Mouse (Mus musculus) neural tube, embryonic 13.5 days (tissue): ENCODE measurements around the gene Grin2a. TPM values are rescaled to one million over a fixed set of nuclear protein-coding genes. Genes with fewer than 3 reads are reported as not detected.

Source experiments
- ATAC-seq: fragments of 200-750 bp; cut with Nextera tagmentation; 2 replicates; pipeline ENCODE4 v1.8.0; 2017; ENCODE audit warnings: low read depth, mild to moderate bottlenecking, moderate TSS enrichment, moderate library complexity
- H3K27ac ChIP-seq: fragments of 300-500 bp; sonication (generic); replicated peaks from 2 replicates; pipeline ENCODE4 v1.5.1; 2015; ENCODE audit warnings: moderate library complexity, mild to moderate bottlenecking, inconsistent platforms
- H3K27me3 ChIP-seq: fragments of 300-500 bp; sonication (generic); 2 replicates; pipeline ENCODE4 v1.6.1; 2015; ENCODE audit warnings: mild to moderate bottlenecking, inconsistent platforms
- H3K36me3 ChIP-seq: fragments of 300-500 bp; sonication (generic); 2 replicates; pipeline ENCODE4 v1.6.1; 2015; ENCODE audit warnings: mild to moderate bottlenecking, inconsistent platforms
- H3K4me1 ChIP-seq: fragments of 300-500 bp; sonication (generic); replicated peaks from 2 replicates; pipeline ENCODE4 v1.6.1; 2015; ENCODE audit warnings: inconsistent platforms
- H3K4me2 ChIP-seq: fragments of 300-500 bp; sonication (generic); 2 replicates; pipeline ENCODE4 v1.6.1; 2015; ENCODE audit warnings: inconsistent platforms, mild to moderate bottlenecking, moderate library complexity
- H3K4me3 ChIP-seq: fragments of 300-500 bp; sonication (generic); 2 replicates; pipeline ENCODE4 v1.5.1; 2015; ENCODE audit warnings: mild to moderate bottlenecking, inconsistent platforms
- H3K9ac ChIP-seq: fragments of 300-500 bp; sonication (generic); 2 replicates; pipeline ENCODE4 v1.6.1; 2015; ENCODE audit warnings: moderate library complexity, mild to moderate bottlenecking, inconsistent platforms
- H3K9me3 ChIP-seq: fragments of 300-500 bp; sonication (generic); 2 replicates; pipeline ENCODE4 v1.6.1; 2016; ENCODE audit warnings: inconsistent platforms
- whole genome bisulfite sequencing: fragments of 180-500 bp; shearing (Covaris S2); methylation state at CpG from one replicate; pipeline ENCODE4 v1.1.7; 2015; 5-methylcytosine and 5-hydroxymethylcytosine counted together
- polyA plus RNA-seq: library from polyadenylated mRNA; unstranded; fragments of >200 nt; fragmentation: Nextera tagmentation; extraction: Ambion mirVana; gene quantifications from 2 replicates; pipeline ENCODE4 v1.2.1, GENCODE M21; 2015

The Grin2a gene
- polyA plus RNA-seq, 1 experiment from 2014 or later: 5.2 TPM

GRCm38 (mm10) chr16:9995814-9996210 is 452 bp upstream of the Grin2a start:
- Histone ChIP-seq H3K4me3 (peak overlapping the region; percentile 55), H3K9ac (peak overlapping the region; percentile 74), H3K4me1 (peaks cover 40% of the 10 kb centered on the region), H3K4me2 (peak overlapping the region; percentile 85), H3K27me3 (peaks cover 63% of the 10 kb centered on the region), H3K27ac (peak overlapping the region; percentile 76), H3K36me3 (no peaks in the 10 kb centered on the region), H3K9me3 (no peaks in the 10 kb centered on the region)
- ATAC-seq: no peak
- 27% methylated on average over 13 of the region's 13 CpGs for WGBS

GRCm38 (mm10) chr16:9994041-9994950 is 1.1 kb downstream of the Grin2a start:
- Histone ChIP-seq H3K4me1 (peaks cover 40% of the 10 kb centered on the region), H3K36me3 (no peaks in the 10 kb centered on the region), H3K4me2 (peak overlapping the region; percentile 85), H3K9ac (peak overlapping the region; percentile 74), H3K9me3 (no peaks in the 10 kb centered on the region), H3K27me3 (peaks cover 66% of the 10 kb centered on the region), H3K4me3 (peak overlapping the region; percentile 55), H3K27ac (peak overlapping the region; percentile 76)
- peak; percentile 60 for ATAC-seq
- under 1% methylated on average over 47 of the region's 51 CpGs for WGBS

DNA sequence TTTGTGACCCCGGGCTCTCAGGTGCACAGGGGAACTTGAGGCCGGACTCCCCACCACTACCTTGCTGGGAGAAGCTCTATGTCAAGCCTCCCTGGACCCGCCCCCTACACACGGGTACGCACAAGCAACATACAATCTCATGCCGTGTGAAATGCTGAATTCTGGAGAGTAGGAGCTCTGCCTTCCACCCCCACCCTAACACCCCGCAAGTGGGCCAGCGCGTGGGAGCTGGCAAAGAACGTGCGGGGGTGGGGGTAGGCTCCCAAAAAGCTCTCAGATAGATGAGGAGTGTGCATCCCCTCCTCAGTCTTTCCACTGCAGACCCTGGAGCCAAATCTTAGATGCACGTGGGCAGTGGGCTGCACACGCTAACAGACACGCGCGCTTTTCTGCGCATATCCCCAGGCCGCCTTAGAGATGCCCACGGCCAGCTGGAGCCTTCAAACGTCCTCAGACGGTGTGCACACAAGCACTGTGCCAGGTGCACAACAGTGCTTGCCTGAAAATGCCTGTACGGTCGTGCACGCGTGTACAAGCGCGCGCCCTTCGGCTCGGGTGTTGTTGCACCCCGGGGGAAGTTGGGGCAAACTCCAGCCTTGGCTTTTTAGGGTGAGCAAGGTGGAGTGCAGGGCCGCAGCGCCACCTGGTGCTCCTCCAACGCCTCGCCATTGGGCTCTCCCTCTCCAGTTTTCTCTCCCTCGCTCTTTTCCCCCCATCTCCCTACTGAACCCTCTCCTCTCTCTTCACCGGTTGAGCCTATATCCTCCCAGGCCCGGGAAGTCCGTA is 1.9 kb downstream of the Grin2a start:
- WGBS: 2% methylated on average over 39 of the region's 39 CpGs
- peaks cover 66% of the 10 kb centered on the region for H3K27me3 ChIP-seq
- no peaks in the 10 kb centered on the region for H3K9me3 ChIP-seq
- H3K4me1 ChIP-seq: peaks cover 40% of the 10 kb centered on the region
- no peaks in the 10 kb centered on the region for H3K36me3 ChIP-seq
- peak; percentile 70 for ATAC-seq
- H3K9ac ChIP-seq: peak overlapping the region; percentile 74
- peak overlapping the region; percentile 55 for H3K4me3 ChIP-seq
- H3K27ac ChIP-seq: peak overlapping the region; percentile 76; the same call in 1 of the 2 replicates
- H3K4me2 ChIP-seq: peak overlapping the region; percentile 85

DNA sequence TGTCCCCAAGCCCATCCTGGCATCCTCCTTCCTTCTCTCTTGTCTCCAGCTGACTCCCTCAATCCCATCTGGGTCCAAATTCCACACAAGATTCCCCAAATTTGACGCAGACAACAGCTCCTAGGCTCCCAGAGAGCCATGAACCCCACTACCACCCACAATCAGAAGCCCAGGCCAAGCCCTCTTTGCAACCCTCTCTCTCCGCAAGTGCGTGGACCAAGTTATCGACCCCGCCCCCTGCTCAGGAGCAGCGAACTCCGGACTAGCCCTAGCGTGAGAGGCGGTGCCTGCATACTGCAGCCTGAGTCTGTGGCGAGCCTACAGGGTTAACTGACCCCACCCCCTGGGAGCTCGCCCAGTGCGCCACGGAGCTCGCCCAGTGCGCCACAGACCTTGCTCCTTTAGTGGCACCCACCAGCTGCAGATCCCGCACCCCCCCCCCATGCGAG is 2.6 kb downstream of the Grin2a start:
- Histone ChIP-seq H3K9ac (peak overlapping the region; percentile 63), H3K9me3 (no peaks in the 10 kb centered on the region), H3K4me2 (peak overlapping the region; percentile 85), H3K4me1 (peaks cover 40% of the 10 kb centered on the region), H3K27ac (no peak overlapping the region), H3K36me3 (no peaks in the 10 kb centered on the region), H3K4me3 (peak overlapping the region; percentile 55), H3K27me3 (peaks cover 66% of the 10 kb centered on the region)
- under 1% methylated on average over 17 of the region's 17 CpGs for WGBS
- peak; percentile 7; the same call in 1 of the 2 replicates for ATAC-seq

DNA sequence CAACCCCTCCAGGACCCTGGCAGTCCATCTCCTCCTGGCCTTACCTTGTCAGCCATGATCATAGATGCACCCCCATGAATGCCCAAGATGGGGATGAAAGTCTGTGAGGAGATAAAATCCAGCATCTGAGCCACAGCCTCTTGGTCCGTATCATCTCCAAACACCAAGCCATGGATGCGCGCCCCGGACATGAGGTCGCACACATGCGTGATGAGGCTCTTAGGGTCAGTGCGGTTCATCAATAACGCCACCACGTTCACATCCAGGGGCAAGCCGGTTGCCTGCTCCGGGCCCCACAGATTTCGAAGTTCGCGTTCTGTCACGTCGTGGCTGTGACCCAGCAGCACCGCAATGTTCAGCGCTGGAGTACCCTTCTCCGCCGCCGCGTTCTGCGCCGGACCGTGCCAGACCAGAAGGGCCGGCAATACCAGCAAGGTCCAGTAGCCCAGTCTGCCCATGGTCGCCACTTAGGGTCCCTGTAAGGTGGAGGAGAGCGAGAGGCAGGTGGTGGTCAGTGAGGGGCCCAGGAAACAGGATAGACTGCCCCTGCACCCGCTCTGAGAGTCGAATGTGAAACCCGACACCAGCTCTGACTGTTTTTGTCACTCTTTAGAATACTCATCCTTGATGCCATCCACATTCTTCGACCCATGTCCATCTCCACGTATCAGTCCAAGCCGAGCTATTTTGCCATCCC is 3.1 kb downstream of the Grin2a start:
- no peaks in the 10 kb centered on the region for H3K36me3 ChIP-seq
- no peaks in the 10 kb centered on the region for H3K9me3 ChIP-seq
- ATAC-seq: no peak
- H3K27me3 ChIP-seq: peaks cover 65% of the 10 kb centered on the region
- peak overlapping the region; percentile 55 for H3K4me3 ChIP-seq
- WGBS: 16% methylated on average over 34 of the region's 34 CpGs
- H3K4me2 ChIP-seq: peak overlapping the region; percentile 85
- peaks cover 40% of the 10 kb centered on the region for H3K4me1 ChIP-seq
- H3K9ac ChIP-seq: peak overlapping the region; percentile 63
- no peak overlapping the region for H3K27ac ChIP-seq

DNA sequence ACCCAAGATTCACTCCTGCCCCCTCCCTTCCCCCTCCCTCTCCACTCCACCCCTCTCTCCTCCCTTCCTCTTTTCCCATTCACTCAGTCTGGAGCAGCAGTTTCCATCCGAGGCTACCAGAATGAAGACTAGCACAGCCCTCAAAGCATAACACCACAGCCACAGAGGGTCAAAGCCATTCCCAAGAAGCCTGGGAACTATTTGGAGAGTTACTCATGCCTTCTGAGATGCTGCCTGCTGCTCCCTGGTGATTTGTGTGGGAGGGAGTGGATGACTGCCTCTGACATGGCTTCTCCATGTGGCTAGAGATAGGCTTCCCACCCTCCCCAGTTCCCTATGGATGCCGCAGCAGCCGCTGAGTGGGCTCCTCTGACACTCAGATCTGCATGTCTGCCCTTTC is 10.3 kb downstream of the Grin2a start:
- H3K27ac ChIP-seq: no peak overlapping the region
- H3K4me3 ChIP-seq: no peak overlapping the region
- H3K27me3 ChIP-seq: no peaks in the 10 kb centered on the region
- ATAC-seq: no peak
- no peaks in the 10 kb centered on the region for H3K36me3 ChIP-seq
- H3K4me1 ChIP-seq: no peaks in the 10 kb centered on the region
- WGBS: 61% methylated on average over 3 of the region's 3 CpGs
- H3K9me3 ChIP-seq: no peaks in the 10 kb centered on the region
- H3K4me2 ChIP-seq: no peak overlapping the region
- no peak overlapping the region for H3K9ac ChIP-seq

DNA sequence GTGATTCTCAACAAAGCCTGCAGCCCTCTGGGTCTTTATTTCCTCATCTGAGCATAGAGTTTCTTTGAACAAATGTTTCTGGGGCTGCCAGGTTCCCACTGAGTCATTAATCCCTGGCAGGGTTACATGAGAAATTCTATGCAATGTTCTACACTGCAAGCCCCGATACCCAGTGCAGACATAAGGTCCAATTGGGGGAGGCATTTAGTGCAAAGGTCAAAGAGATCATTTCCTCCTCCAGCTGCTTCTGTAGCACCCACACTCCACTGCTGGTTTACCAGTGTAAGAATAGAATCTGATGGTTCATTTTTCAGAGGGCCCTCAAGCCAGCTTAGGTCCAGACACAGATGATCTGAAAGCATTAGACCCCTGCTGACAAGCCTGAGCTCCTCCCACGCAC is 14.7 kb downstream of the Grin2a start:
- no peak overlapping the region for H3K9ac ChIP-seq
- WGBS: 73% methylated on average over 2 of the region's 2 CpGs
- no peak for ATAC-seq
- no peaks in the 10 kb centered on the region for H3K36me3 ChIP-seq
- H3K4me2 ChIP-seq: no peak overlapping the region
- no peaks in the 10 kb centered on the region for H3K27me3 ChIP-seq
- no peak overlapping the region for H3K4me3 ChIP-seq
- no peaks in the 10 kb centered on the region for H3K4me1 ChIP-seq
- no peak overlapping the region for H3K27ac ChIP-seq
- H3K9me3 ChIP-seq: no peaks in the 10 kb centered on the region

- Histone ChIP-seq H3K27me3 (no peaks in the 10 kb centered on the region), H3K27ac (no peak overlapping the region), H3K9ac (no peak overlapping the region), H3K4me2 (no peak overlapping the region), H3K4me1 (no peaks in the 10 kb centered on the region), H3K9me3 (no peaks in the 10 kb centered on the region), H3K4me3 (no peak overlapping the region), H3K36me3 (no peaks in the 10 kb centered on the region)
- no peak for ATAC-seq
- WGBS: 85% methylated on average over 2 of the region's 2 CpGs
Measured at GRCm38 (mm10) chr16:9978173-9978572, 17.2 kb downstream of the Grin2a start.

DNA sequence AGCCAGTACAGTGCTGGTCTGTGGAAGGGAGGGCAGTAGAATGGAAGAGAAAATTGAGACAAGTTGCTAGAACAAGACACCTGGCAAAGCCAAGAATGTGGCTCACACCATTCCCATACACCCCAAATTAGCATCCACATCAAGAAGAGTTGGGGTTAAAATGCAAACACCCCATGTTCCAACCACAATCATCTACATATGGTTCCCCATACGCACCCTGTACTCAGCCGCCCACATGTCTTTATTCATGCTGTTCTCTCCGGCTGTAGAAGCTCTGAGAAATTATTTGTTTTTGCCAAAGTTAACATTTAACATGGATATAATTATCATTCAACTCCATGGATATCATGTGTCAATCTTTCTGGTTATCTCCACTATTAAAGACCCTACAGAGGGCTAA is 22.7 kb downstream of the Grin2a start:
- Histone ChIP-seq H3K9ac (no peak overlapping the region), H3K36me3 (no peaks in the 10 kb centered on the region), H3K9me3 (no peaks in the 10 kb centered on the region), H3K27ac (no peak overlapping the region), H3K4me3 (no peak overlapping the region), H3K4me1 (no peaks in the 10 kb centered on the region), H3K4me2 (no peak overlapping the region), H3K27me3 (no peaks in the 10 kb centered on the region)
- no peak for ATAC-seq
- WGBS: 91% methylated on average over 3 of the region's 3 CpGs

DNA sequence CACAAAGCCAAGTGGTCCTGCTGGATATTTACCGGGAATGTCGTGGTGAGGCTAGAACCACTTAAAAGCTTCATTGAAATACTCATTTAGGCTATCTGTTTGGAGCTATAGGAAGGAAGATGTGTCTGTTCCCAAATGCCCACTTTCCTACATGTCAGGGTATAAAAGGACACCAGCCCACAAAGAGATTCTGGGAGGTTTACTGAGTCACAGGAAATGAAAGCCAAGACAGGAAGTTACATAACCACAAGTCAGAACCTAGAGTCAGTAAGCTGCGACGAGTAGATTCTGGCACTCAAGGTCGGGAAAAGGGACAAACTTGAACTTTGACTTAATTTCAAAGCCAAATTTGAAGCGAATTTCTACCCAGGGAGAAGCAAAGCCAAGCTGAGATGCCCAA is 30.9 kb downstream of the Grin2a start:
- WGBS: 85% methylated on average over 6 of the region's 6 CpGs
- no peak for ATAC-seq

DNA sequence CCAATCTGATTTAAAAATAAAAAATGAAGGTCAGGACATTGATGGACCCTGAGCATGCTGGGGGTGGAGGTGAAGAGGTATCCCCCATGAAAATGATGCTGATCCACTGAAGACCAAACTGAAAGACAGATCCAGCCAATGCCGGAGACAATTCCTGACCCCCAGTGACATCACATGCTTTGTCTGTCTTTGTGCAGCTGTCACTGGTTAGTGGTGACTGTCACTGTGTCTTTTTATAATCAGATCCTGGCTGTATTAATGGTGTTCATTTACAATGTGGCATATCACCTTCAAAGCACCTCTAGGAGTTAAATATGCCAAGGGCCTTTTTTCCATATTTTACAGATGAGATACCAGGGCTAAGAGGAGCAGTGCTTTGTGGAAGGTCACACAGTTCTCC is 32.9 kb downstream of the Grin2a start:
- Histone ChIP-seq H3K4me2 (no peak overlapping the region), H3K9ac (no peak overlapping the region), H3K27me3 (no peaks in the 10 kb centered on the region), H3K27ac (no peak overlapping the region), H3K4me3 (no peak overlapping the region), H3K9me3 (no peaks in the 10 kb centered on the region), H3K4me1 (no peaks in the 10 kb centered on the region), H3K36me3 (no peaks in the 10 kb centered on the region)
- ATAC-seq: no peak
- 73% methylated on average over 1 of the region's 1 CpGs for WGBS

More for the DNA sequence above, 30.9 kb downstream of the Grin2a start:
- H3K9ac ChIP-seq: no peak overlapping the region
- H3K27ac ChIP-seq: no peak overlapping the region
- H3K4me3 ChIP-seq: no peak overlapping the region
- no peaks in the 10 kb centered on the region for H3K4me1 ChIP-seq
- H3K4me2 ChIP-seq: no peak overlapping the region
- no peaks in the 10 kb centered on the region for H3K36me3 ChIP-seq
- H3K27me3 ChIP-seq: no peaks in the 10 kb centered on the region
- H3K9me3 ChIP-seq: no peaks in the 10 kb centered on the region

GRCm38 (mm10) chr16:9959340-9959739 is 36.0 kb downstream of the Grin2a start:
- WGBS: 57% methylated on average over 1 of the region's 1 CpGs

More at GRCm38 (mm10) chr16:9959340-9959739, 36.0 kb downstream of the Grin2a start:
- no peak for ATAC-seq
- H3K9ac ChIP-seq: no peak overlapping the region
- no peak overlapping the region for H3K27ac ChIP-seq
- H3K4me3 ChIP-seq: no peak overlapping the region
- no peaks in the 10 kb centered on the region for H3K27me3 ChIP-seq
- no peaks in the 10 kb centered on the region for H3K9me3 ChIP-seq
- no peak overlapping the region for H3K4me2 ChIP-seq
- no peaks in the 10 kb centered on the region for H3K4me1 ChIP-seq
- H3K36me3 ChIP-seq: no peaks in the 10 kb centered on the region
